23 mouse cellular contexts compared by ENCODE assay signal in the genomic region with DNA sequence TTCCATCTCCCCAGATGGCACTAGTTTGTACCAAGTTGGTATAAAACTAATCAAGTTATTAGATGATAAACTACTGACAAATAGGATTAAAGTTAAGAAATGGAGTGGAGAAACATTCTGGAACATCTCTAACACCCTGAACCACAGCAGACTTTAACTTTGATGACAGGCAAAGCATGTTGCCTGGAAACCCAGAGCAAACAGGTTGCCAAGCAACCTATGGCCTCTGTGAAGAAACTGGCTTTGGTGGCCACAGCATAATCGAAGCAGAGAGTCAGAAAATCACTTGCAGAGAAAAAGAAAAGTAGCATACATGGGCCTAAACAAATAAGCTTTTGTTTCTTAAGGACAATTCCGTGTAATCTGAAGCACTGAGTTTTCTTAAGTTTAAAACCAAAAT. TPM values are rescaled to one million over a fixed set of nuclear protein-coding genes. Genes with fewer than 3 reads are reported as not detected.
DNase-seq lines count a peak whose midpoint lies in the region; ATAC-seq and TF ChIP-seq lines count a peak whose summit lies in the region.
"Had no signal": no experiment of that assay in that cellular context is flagged by ENCODE, and none has a peak within 500 bp of the region (broad histone marks: within the 10 kb centered on the region; RNA-seq: fewer than 3 reads in every experiment).

No protein-coding gene starts in this region.

- no peaks in the 10 kb centered on the region for H3K4me1 ChIP-seq in hindbrain, embryonic 16.5 days (ENCODE audit: control insufficient read depth, insufficient read depth, low read depth, low read length)
- H3K4me1 ChIP-seq in hindbrain, embryonic 12.5 days, result no peaks in the 10 kb centered on the region
- no peaks in the 10 kb centered on the region for H3K4me1 ChIP-seq in midbrain, postnatal 0 days (ENCODE audit: insufficient read depth, low read length)
- no peaks in the 10 kb centered on the region for H3K4me1 ChIP-seq in midbrain, embryonic 15.5 days
- H3K4me1 ChIP-seq in forebrain, embryonic 11.5 days (replicated peaks; ENCODE audit: control insufficient read depth, insufficient read depth, low read length), result no peaks in the 10 kb centered on the region
- H3K4me1 ChIP-seq: embryonic facial prominence, embryonic 12.5 days; forebrain, embryonic 12.5 days; heart, embryonic 15.5 days had no signal

- H3K36me3 ChIP-seq in hindbrain, embryonic 16.5 days (ENCODE audit: control insufficient read depth, insufficient read depth, low read length), result no peaks in the 10 kb centered on the region
- H3K36me3 ChIP-seq in hindbrain, embryonic 12.5 days, result no peaks in the 10 kb centered on the region
- no peaks in the 10 kb centered on the region for H3K36me3 ChIP-seq in midbrain, postnatal 0 days (ENCODE audit: insufficient read depth, low read length)
- no peaks in the 10 kb centered on the region for H3K36me3 ChIP-seq in midbrain, embryonic 15.5 days (replicated peaks)
- no peaks in the 10 kb centered on the region for H3K36me3 ChIP-seq in forebrain, embryonic 11.5 days (ENCODE audit: control insufficient read depth, insufficient read depth, low read length)
- H3K36me3 ChIP-seq: embryonic facial prominence, embryonic 12.5 days; forebrain, embryonic 12.5 days; heart, embryonic 15.5 days had no signal

- no peak overlapping the region for H3K4me3 ChIP-seq in hindbrain, embryonic 16.5 days (ENCODE audit: low read length)
- H3K4me3 ChIP-seq in hindbrain, embryonic 12.5 days, result no peak overlapping the region
- H3K4me3 ChIP-seq in midbrain, postnatal 0 days (ENCODE audit: low read depth, low read length), result no peak overlapping the region
- no peak overlapping the region for H3K4me3 ChIP-seq in midbrain, embryonic 15.5 days
- H3K4me3 ChIP-seq in forebrain, embryonic 11.5 days (ENCODE audit: low read depth, low read length), result no peak overlapping the region
- H3K4me3 ChIP-seq: embryonic facial prominence, embryonic 12.5 days; forebrain, embryonic 12.5 days; heart, adult 2 months; heart, embryonic 15.5 days had no signal

- no peaks in the 10 kb centered on the region for H3K9me3 ChIP-seq in hindbrain, embryonic 16.5 days (ENCODE audit: control insufficient read depth, low read length)
- no peaks in the 10 kb centered on the region for H3K9me3 ChIP-seq in hindbrain, embryonic 12.5 days (replicated peaks)
- H3K9me3 ChIP-seq in midbrain, postnatal 0 days (ENCODE audit: low read length), result no peaks in the 10 kb centered on the region
- H3K9me3 ChIP-seq in midbrain, embryonic 15.5 days, result no peaks in the 10 kb centered on the region
- no peaks in the 10 kb centered on the region for H3K9me3 ChIP-seq in forebrain, embryonic 11.5 days (ENCODE audit: control insufficient read depth, low read length)
- H3K9me3 ChIP-seq: embryonic facial prominence, embryonic 12.5 days; forebrain, embryonic 12.5 days; heart, embryonic 15.5 days had no signal

- H3K27me3 ChIP-seq in hindbrain, embryonic 16.5 days (replicated peaks; ENCODE audit: control insufficient read depth, insufficient read depth, low read length), result no peaks in the 10 kb centered on the region
- no peaks in the 10 kb centered on the region for H3K27me3 ChIP-seq in hindbrain, embryonic 12.5 days
- H3K27me3 ChIP-seq in midbrain, postnatal 0 days (ENCODE audit: insufficient read depth, low read length), result no peaks in the 10 kb centered on the region
- no peaks in the 10 kb centered on the region for H3K27me3 ChIP-seq in midbrain, embryonic 15.5 days (replicated peaks)
- H3K27me3 ChIP-seq in forebrain, embryonic 11.5 days (ENCODE audit: control insufficient read depth, insufficient read depth, low read length), result no peaks in the 10 kb centered on the region
- H3K27me3 ChIP-seq: embryonic facial prominence, embryonic 12.5 days; forebrain, embryonic 12.5 days; heart, embryonic 15.5 days had no signal

- H3K27ac ChIP-seq in hindbrain, embryonic 16.5 days (ENCODE audit: low read depth, low read length), result no peak overlapping the region
- H3K27ac ChIP-seq in hindbrain, embryonic 12.5 days, result no peak overlapping the region
- H3K27ac ChIP-seq in midbrain, postnatal 0 days (ENCODE audit: low read depth, low read length), result no peak overlapping the region
- no peak overlapping the region for H3K27ac ChIP-seq in midbrain, embryonic 15.5 days
- H3K27ac ChIP-seq in forebrain, embryonic 11.5 days (ENCODE audit: low read depth, low read length), result no peak overlapping the region
- H3K27ac ChIP-seq: embryonic facial prominence, embryonic 12.5 days; forebrain, embryonic 12.5 days; heart, adult 2 months; heart, embryonic 15.5 days had no signal

- H3K9ac ChIP-seq in hindbrain, embryonic 16.5 days (ENCODE audit: low read depth, low read length), result no peak overlapping the region
- no peak overlapping the region for H3K9ac ChIP-seq in hindbrain, embryonic 12.5 days
- H3K9ac ChIP-seq in midbrain, postnatal 0 days (replicated peaks; ENCODE audit: low read length, poor library complexity, severe bottlenecking), result no peak overlapping the region
- H3K9ac ChIP-seq in midbrain, embryonic 15.5 days, result no peak overlapping the region
- H3K9ac ChIP-seq in forebrain, embryonic 11.5 days (ENCODE audit: low read length), result no peak overlapping the region
- H3K9ac ChIP-seq: embryonic facial prominence, embryonic 12.5 days; forebrain, embryonic 12.5 days; heart, embryonic 15.5 days had no signal

- H3K4me2 ChIP-seq in hindbrain, embryonic 16.5 days (ENCODE audit: low read length), result no peak overlapping the region
- no peak overlapping the region for H3K4me2 ChIP-seq in hindbrain, embryonic 12.5 days (replicated peaks)
- no peak overlapping the region for H3K4me2 ChIP-seq in midbrain, postnatal 0 days (ENCODE audit: low read depth, low read length, poor library complexity, severe bottlenecking)
- H3K4me2 ChIP-seq in midbrain, embryonic 15.5 days, result no peak overlapping the region
- no peak overlapping the region for H3K4me2 ChIP-seq in forebrain, embryonic 11.5 days (ENCODE audit: low read depth, low read length, severe bottlenecking)
- H3K4me2 ChIP-seq: embryonic facial prominence, embryonic 12.5 days; forebrain, embryonic 12.5 days; heart, embryonic 11.5 days; heart, embryonic 15.5 days had no signal

- peak; percentile 40 for DNase-seq in midbrain, postnatal 0 days (ENCODE audit: low spot score)
- DNase-seq in embryo, embryonic 10.5 days (ENCODE audit: low spot score), result peak; percentile 19
- DNase-seq in forebrain, embryonic 11.5 days (ENCODE audit: low spot score), result no peak
- no peak for DNase-seq in left cerebral cortex, adult 18-20 months (ENCODE audit: low spot score in 2 of 2)
- DNase-seq: adrenal gland, adult 2 months; adrenal gland, postnatal 25 days; cerebellum, adult 11 months; cerebellum, adult 9-10 months; cerebellum, postnatal 25 days; gastrocnemius, postnatal 10 days; heart, adult 2 months; heart, postnatal 14 days had no signal

- no peak for TF ChIP-seq CTCF in midbrain, postnatal 0 days (IDR thresholded peaks at IDR 0.05)

- 21% methylated on average over 2 of the region's 2 CpGs for WGBS in hindbrain, embryonic 16.5 days
- WGBS in hindbrain, embryonic 12.5 days, result 23% methylated on average over 2 of the region's 2 CpGs
- 16% methylated on average over 2 of the region's 2 CpGs for WGBS in midbrain, postnatal 0 days
- 21% methylated on average over 2 of the region's 2 CpGs for WGBS in midbrain, embryonic 15.5 days
- 58% methylated on average over 2 of the region's 2 CpGs for WGBS in forebrain, embryonic 11.5 days

- 0 out of 2 replicates have a peak, but pooled peaks have one; percentile 60 for ATAC-seq in hindbrain, embryonic 16.5 days
- no peak for ATAC-seq in hindbrain, embryonic 12.5 days (ENCODE audit: low FRiP score)
- no peak; the same call in 1 of the 2 replicates for ATAC-seq in midbrain, postnatal 0 days (ENCODE audit: low FRiP score)
- ATAC-seq in midbrain, embryonic 15.5 days (replicated peaks), result no peak; the same call in 1 of the 2 replicates
- no peak for ATAC-seq in forebrain, embryonic 11.5 days (replicated peaks; ENCODE audit: low FRiP score)
- ATAC-seq: forebrain, embryonic 16.5 days; inflammation-experienced regulatory T-cells, adult 6 months; intestine, postnatal 0 days had no signal

RNA-seq across cellular contexts. Expression of gene Vgll3, which starts 59.4 kb away (rescaled TPM):
- 2.5 and 4.8 TPM in 2 replicates for polyA plus RNA-seq in hindbrain, embryonic 16.5 days (2015; fragmentation: Nextera tagmentation; extraction: Ambion mirVana)
- polyA plus RNA-seq in hindbrain, embryonic 12.5 days (2016; fragmentation: Nextera tagmentation; extraction: Ambion mirVana), result 10.9 and 12.8 TPM in 2 replicates
- 1.8 and 3.3 TPM in 2 replicates for total RNA-seq in midbrain, postnatal 0 days (2014; rRNA removed)
- polyA plus RNA-seq in midbrain, postnatal 0 days (2015; fragmentation: Nextera tagmentation; extraction: Ambion mirVana), result 0.73 and 1.0 TPM in 2 replicates
- 1.6 and 1.8 TPM in 2 replicates for polyA plus RNA-seq in midbrain, embryonic 15.5 days (2015; fragmentation: Nextera tagmentation; extraction: Ambion mirVana)
- 2.4 and 3.6 TPM in 2 replicates for polyA plus RNA-seq in forebrain, embryonic 11.5 days (2014; fragmentation: Nextera tagmentation; extraction: Ambion mirVana)
- total RNA-seq in left cerebral cortex, adult 18-20 months (2021), result 1 to 10 TPM; 2.0 to 2.1 TPM
- total RNA-seq: hematopoietic stem cell, adult 5-6 weeks had no signal
- polyA plus RNA-seq: inflammation-experienced regulatory T-cells, adult 6 months had no signal

Comparison
In these comparisons a context has a peak if more than half of its experiments do, and no peak if none do; other contexts are left out.
1. DNase-seq: peak in midbrain, postnatal 0 days (single experiment) and embryo, embryonic 10.5 days (single experiment); none in forebrain, embryonic 11.5 days (single experiment) and left cerebral cortex, adult 18-20 months (0 of 2).